Mouse (Mus musculus) forebrain, postnatal 0 days (tissue): ENCODE data around the gene Dab2ip. TPM values are rescaled to one million over a fixed set of nuclear protein-coding genes. Genes with fewer than 3 reads are reported as not detected.

Source experiments
- ATAC-seq: fragments of 200-750 bp; cut with Nextera tagmentation; 2 replicates; pipeline ENCODE4 v1.8.0; 2017; ENCODE audit warnings: mild to moderate bottlenecking, moderate library complexity
- DNase-seq: peaks from one replicate; pipeline ENCODE4 v3.0.0-alpha.2; 2015
- H3K27ac ChIP-seq: fragments of 300-500 bp; sonication (generic); 2 replicates; pipeline ENCODE4 v1.5.1; 2014; ENCODE audit warnings: low read depth, mild to moderate bottlenecking, antibody characterized with exemption, low read length, moderate library complexity, mixed read lengths
- H3K27me3 ChIP-seq: fragments of 300-500 bp; sonication (generic); 2 replicates; pipeline ENCODE4 v1.6.1; 2014; ENCODE audit warnings: mild to moderate bottlenecking, low read length, mixed read lengths; ENCODE audit not compliant: insufficient read depth
- H3K36me3 ChIP-seq: fragments of 300-500 bp; sonication (generic); 2 replicates; pipeline ENCODE4 v1.6.1; 2014; ENCODE audit warnings: mild to moderate bottlenecking, moderate library complexity; ENCODE audit not compliant: insufficient read depth
- H3K4me1 ChIP-seq: fragments of 300-500 bp; sonication (generic); 2 replicates; pipeline ENCODE4 v1.6.1; 2014; ENCODE audit warnings: antibody characterized with exemption; ENCODE audit not compliant: insufficient read depth
- H3K4me2 ChIP-seq: fragments of 300-500 bp; sonication (generic); 2 replicates; pipeline ENCODE4 v1.6.1; 2014; ENCODE audit warnings: low read depth, mild to moderate bottlenecking, moderate library complexity
- H3K4me3 ChIP-seq: fragments of 300-500 bp; sonication (generic); 2 replicates; pipeline ENCODE4 v1.5.1; 2014; ENCODE audit warnings: low read depth, low read length, mixed read lengths
- H3K9ac ChIP-seq: fragments of 300-500 bp; sonication (generic); 2 replicates; pipeline ENCODE4 v1.6.1; 2014; ENCODE audit warnings: mild to moderate bottlenecking
- H3K9me3 ChIP-seq: fragments of 300-500 bp; sonication (generic); 2 replicates; pipeline ENCODE4 v1.6.1; 2016; ENCODE audit warnings: low read length
- CTCF ChIP-seq: sonication (generic); IDR thresholded peaks from 2 replicates; pipeline ENCODE4 v1.5.1; 2016; ENCODE audit warnings: antibody characterized with exemption, control low read depth, low read depth
- WGBS: fragments of 180-500 bp; shearing (Covaris S2); extraction: QIAGEN DNeasy Blood & Tissue Kit; methylation state at CpG from one replicate; pipeline ENCODE4 v1.1.7; 2014; 5-methylcytosine and 5-hydroxymethylcytosine counted together
- polyA plus RNA-seq: library from polyadenylated mRNA; unstranded; fragments of >200 nt; fragmentation: Nextera tagmentation; extraction: Ambion mirVana; gene quantifications from 2 replicates; pipeline ENCODE4 v1.2.1, GENCODE M21; 2015
- total RNA-seq: library from RNA; depleted of rRNA; stranded (reverse); fragments of >200 nt; gene quantifications from 2 replicates; pipeline ENCODE4 v1.2.3, GENCODE M21; 2014

Dab2ip gene
- total and polyA plus RNA-seq, 2 experiments from 2014 or later, result 65.4 to 119 TPM

DNA sequence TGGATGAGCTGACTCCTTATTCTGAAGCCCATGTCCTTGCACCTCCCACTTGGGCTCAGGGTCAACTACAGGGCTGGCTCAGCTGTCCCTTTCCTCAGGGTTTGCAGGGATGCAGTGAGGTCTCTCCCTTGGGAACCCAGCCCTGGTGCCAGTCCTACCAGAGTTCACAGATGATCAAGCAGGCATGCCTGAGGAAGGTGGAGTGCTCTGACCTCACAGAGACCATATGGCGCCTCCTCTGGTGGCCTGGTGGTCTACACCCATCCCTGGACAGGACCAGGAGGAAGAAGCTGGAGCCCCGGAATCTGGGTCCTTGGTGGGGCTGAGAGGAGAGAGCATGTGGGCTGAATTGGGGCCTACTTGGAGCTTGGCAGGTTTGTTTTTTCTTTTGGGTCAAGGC is 57.9 kb downstream of the Dab2ip start:
- TF ChIP-seq CTCF, result no peak
- no peak for ATAC-seq
- WGBS, result 72% methylated on average over 2 of the region's 2 CpGs
- H3K27ac ChIP-seq, result no peak overlapping the region
- H3K27me3 ChIP-seq, result no peaks in the 10 kb centered on the region
- H3K9ac ChIP-seq, result no peak overlapping the region
- H3K4me1 ChIP-seq, result peaks cover 3% of the 10 kb centered on the region
- H3K4me2 ChIP-seq, result no peak overlapping the region
- H3K9me3 ChIP-seq, result no peaks in the 10 kb centered on the region
- H3K36me3 ChIP-seq, result no peaks in the 10 kb centered on the region
- no peak for DNase-seq
- H3K4me3 ChIP-seq, result no peak overlapping the region

DNA sequence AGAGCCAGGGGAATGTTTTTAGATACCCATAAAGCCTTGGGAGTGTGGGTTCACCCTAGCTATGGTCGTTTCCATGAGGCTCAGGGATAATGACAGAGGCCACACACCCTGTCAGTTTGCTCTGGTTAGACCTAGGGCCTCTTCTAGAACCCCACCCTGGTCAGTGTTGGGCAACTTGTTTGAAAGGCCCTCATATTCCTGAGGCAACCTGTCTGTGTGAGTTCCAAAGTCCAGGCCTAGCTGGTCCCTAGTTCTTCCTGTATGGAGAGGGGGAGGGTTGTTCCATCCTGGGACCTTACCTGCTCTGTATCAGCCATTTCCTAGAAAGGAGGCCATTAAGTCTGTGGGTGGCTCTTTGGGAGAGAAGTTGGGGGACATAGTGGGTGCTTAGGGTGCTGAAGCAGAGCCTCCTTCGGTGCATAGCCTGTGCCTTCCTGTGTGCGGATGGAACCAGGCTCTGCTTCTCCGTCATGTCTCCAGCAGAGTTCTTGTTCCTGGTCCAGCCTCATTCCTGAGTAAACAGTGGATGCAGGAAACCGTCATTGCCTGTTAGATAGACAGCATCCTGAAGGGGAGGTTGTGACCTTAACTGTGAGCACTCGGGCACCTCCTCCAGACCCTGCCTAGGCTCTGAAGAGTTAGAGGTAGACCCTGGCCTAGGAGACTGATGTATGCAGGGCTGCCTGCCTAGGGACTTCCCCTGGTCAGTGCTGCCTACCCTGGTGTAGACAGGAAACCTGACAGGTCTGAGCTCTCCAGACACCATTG is 59.0 kb downstream of the Dab2ip start:
- Histone ChIP-seq H3K36me3 (no peaks in the 10 kb centered on the region), H3K27ac (no peak overlapping the region), H3K4me2 (no peak overlapping the region), H3K4me3 (no peak overlapping the region), H3K9me3 (no peaks in the 10 kb centered on the region), H3K4me1 (peaks cover 3% of the 10 kb centered on the region; the same call in 1 of the 2 replicates), H3K9ac (no peak overlapping the region), H3K27me3 (no peaks in the 10 kb centered on the region)
- no peak for DNase-seq
- no peak for TF ChIP-seq CTCF
- WGBS, result 76% methylated on average over 6 of the region's 6 CpGs
- ATAC-seq, result no peak

DNA sequence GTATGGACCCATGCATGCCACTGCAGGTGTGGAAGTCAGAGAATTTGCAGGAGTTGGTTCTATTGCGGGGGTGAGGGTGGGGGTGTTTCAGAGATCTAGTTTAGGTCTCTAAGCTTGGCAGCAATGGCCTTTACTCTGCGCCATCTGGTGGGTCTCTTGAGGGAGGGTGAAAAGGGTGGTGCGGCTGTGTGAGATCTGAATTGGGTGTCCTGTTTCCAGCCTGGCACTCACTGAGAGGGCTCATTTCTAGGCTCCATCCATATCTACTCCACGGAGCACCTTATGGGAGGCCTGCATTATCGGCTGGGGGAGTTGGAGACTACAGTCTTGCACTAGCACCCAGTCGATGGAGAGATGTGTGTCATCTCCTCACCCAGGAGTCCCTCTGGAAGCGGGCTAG is 60.9 kb downstream of the Dab2ip start:
- no peak for DNase-seq
- H3K4me2 ChIP-seq, result no peak overlapping the region

DNA sequence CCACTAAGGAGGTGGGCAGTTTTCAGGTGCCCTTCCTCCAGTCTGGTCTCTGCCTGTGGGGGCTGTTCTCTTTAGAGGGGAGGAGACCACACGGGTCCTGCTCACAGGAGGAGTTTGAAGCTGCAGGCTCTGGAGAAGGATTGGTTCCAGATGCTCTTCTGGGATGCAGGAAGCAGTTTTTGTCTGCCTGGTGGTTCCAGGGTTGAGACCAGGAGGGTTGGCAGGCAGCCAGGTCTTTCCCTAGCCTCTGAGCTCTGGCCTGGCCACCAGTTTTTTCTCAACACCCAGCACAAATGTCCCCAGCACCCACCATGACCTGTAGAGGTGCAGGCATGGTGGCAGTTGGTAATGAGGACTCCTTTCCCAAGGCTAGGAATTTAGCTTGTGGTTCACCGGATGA is 61.5 kb downstream of the Dab2ip start:
- H3K27ac ChIP-seq, result no peak overlapping the region
- WGBS, result 47% methylated on average over 2 of the region's 2 CpGs
- no peak overlapping the region for H3K4me2 ChIP-seq
- no peaks in the 10 kb centered on the region for H3K9me3 ChIP-seq
- no peak overlapping the region for H3K9ac ChIP-seq
- DNase-seq, result no peak
- peaks cover 3% of the 10 kb centered on the region; the same call in 1 of the 2 replicates for H3K4me1 ChIP-seq
- no peak overlapping the region for H3K4me3 ChIP-seq
- no peaks in the 10 kb centered on the region for H3K36me3 ChIP-seq
- H3K27me3 ChIP-seq, result no peaks in the 10 kb centered on the region
- TF ChIP-seq CTCF, result no peak
- ATAC-seq, result no peak

More for the DNA sequence above, 60.9 kb downstream of the Dab2ip start:
- Histone ChIP-seq H3K9me3 (no peaks in the 10 kb centered on the region), H3K27ac (no peak overlapping the region), H3K4me1 (peaks cover 3% of the 10 kb centered on the region; the same call in 1 of the 2 replicates), H3K36me3 (no peaks in the 10 kb centered on the region), H3K4me3 (no peak overlapping the region), H3K27me3 (no peaks in the 10 kb centered on the region), H3K9ac (no peak overlapping the region)
- WGBS, result 65% methylated on average over 7 of the region's 7 CpGs
- no peak for TF ChIP-seq CTCF
- ATAC-seq, result peak; percentile 21; the same call in 1 of the 2 replicates

DNA sequence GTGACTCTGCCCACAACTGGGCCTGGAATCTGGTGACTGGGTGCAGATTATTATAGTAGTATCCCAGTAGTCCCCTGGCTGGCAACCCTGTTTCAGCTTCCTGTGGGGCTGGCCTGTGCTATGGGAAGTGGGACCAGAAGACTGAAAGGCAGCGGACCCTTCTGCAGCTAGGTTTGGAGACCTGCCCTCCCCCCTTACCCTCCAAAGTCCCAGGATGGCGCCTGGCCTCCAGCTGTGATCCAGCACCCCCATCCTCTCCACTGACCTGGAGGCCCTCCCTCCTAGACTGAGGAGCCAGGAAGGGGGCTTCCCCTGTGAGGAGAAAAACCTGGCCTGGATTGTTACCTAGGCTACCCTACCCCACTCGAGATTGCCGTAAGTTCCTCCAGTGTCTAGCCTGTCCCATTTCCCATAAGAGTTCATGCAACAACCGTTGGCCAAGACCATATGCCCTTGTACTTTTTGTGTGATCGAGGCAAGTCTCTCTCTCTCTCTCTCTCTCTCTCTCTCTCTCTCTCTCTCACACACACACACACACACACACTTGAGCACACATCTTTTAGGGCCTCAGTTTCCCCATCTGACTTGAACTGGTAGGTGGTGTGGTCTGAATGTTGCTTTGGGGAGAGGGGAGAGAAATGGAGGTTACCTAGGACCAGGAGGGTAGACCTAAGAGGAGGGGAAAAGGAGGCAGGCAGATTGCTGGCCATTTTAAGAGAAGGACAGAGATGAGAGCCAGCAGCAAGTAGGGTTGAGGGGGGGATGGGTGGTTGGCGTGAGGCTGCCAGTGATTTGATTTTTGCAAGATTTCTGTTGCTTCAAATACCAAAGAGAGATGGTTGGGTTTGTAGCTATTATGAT is 62.5 kb downstream of the Dab2ip start:
- Histone ChIP-seq H3K9ac (no peak overlapping the region), H3K36me3 (no peaks in the 10 kb centered on the region), H3K9me3 (no peaks in the 10 kb centered on the region), H3K27me3 (no peaks in the 10 kb centered on the region), H3K4me2 (no peak overlapping the region), H3K4me3 (no peak overlapping the region), H3K4me1 (peaks cover 3% of the 10 kb centered on the region; the same call in 1 of the 2 replicates), H3K27ac (no peak overlapping the region)
- ATAC-seq (no peak; the same call in 1 of the 2 replicates), DNase-seq (no peak)
- 29% methylated on average over 7 of the region's 7 CpGs for WGBS
- no peak for TF ChIP-seq CTCF

DNA sequence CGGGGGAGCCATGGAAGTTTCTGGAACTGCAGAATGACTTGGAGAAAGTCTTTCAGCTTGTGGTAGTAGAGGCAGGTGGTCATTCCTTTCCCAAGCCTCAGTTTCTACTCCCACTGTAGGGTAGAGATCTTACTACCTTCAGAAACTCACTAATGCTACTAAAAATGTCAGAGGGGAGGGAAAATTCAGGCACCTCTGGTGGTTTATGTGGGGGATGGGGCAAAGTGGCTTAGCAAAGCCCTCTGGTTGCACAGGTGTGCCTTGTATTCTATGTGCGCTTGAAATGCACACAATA is 63.1 kb downstream of the Dab2ip start:
- H3K4me3 ChIP-seq, result no peak overlapping the region
- no peak overlapping the region for H3K9ac ChIP-seq
- no peaks in the 10 kb centered on the region for H3K36me3 ChIP-seq
- 90% methylated on average over 2 of the region's 2 CpGs for WGBS
- ATAC-seq (no peak), DNase-seq (no peak)
- H3K4me2 ChIP-seq, result no peak overlapping the region
- no peak for TF ChIP-seq CTCF
- H3K27me3 ChIP-seq, result no peaks in the 10 kb centered on the region
- H3K4me1 ChIP-seq, result peaks cover 3% of the 10 kb centered on the region; the same call in 1 of the 2 replicates
- H3K9me3 ChIP-seq, result no peaks in the 10 kb centered on the region
- no peak overlapping the region for H3K27ac ChIP-seq

DNA sequence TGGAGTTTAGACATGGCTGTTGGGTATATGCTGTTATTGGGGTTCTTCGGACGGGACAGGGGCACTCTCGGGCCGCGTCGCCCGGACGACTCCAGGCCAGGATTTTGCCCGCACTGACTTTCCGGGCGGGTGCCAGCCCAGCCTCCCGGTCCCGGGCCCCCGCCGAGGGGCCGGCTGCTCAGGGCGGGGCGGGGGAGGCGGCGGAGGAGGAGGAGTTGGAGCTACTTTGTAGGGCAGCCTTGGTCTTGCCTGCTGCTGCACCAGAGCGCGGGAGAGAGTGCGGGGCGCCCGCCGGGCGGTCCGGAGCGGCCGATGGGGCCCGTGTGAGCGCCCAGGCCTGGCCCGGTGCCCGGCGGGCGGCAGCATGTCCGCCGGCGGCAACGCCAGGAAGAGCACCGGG is 63.7 kb downstream of the Dab2ip start:
- no peak for TF ChIP-seq CTCF
- 4% methylated on average over 35 of the region's 41 CpGs for WGBS

More for the DNA sequence above, 63.7 kb downstream of the Dab2ip start:
- Histone ChIP-seq H3K4me1 (peaks cover 3% of the 10 kb centered on the region; the same call in 1 of the 2 replicates), H3K9me3 (no peaks in the 10 kb centered on the region), H3K27ac (no peak overlapping the region), H3K36me3 (no peaks in the 10 kb centered on the region), H3K9ac (peak overlapping the region; percentile 53), H3K4me2 (peak overlapping the region; percentile 94), H3K4me3 (peak overlapping the region; percentile 40), H3K27me3 (no peaks in the 10 kb centered on the region)
- ATAC-seq (peak; percentile 61), DNase-seq (peak; percentile 43)
